Mouse (Mus musculus) lung, adult 2 months (tissue): ENCODE data around the gene Plxdc1.

ENCODE experiments used
- CTCF ChIP-seq: fragments of 200-500 bp; IDR thresholded peaks from 2 replicates; pipeline ENCODE4 v1.5.1; 2011; ENCODE audit warnings: mild to moderate bottlenecking, low read length, control low read depth; ENCODE audit not compliant: insufficient read depth
- POLR2A ChIP-seq: fragments of 200-500 bp; IDR thresholded peaks from 2 replicates; pipeline ENCODE4 v1.6.1; 2011; ENCODE audit warnings: low read depth, mild to moderate bottlenecking, control low read depth, low read length, borderline replicate concordance; ENCODE audit errors: extremely low read depth

GRCm38 (mm10) chr11:97884601-97885185 is 101.6 kb downstream of the Plxdc1 start:
- TF ChIP-seq POLR2A: no peak
- no peak for TF ChIP-seq CTCF
